Mouse (Mus musculus) cerebellum, adult 9-10 months (tissue): ENCODE measurements at regions not wholly inside any gene's neighbourhood (a gene's known extent, or its start where the extent isn't known, plus 50 kb on each side); places are given as distances from the start of the nearest gene placed in this dataset.
"Not testable (repeated sequence)": the region's sequence is repeated elsewhere in the genome, so short reads cannot be mapped to it uniquely, and the experiment has no call there.

Source experiments
- DNase-seq: peaks from one replicate; pipeline ENCODE4 v3.0.0; 2022

- not testable (repeated sequence) for DNase-seq
Measured at GRCm38 (mm10) chr14:19080001-19080400, 185.9 kb upstream of the Ube2e2 start.

GRCm38 (mm10) chr14:19041984-19042760 is 148.1 kb upstream of the Ube2e2 start:
- peak; percentile 28 for DNase-seq

DNA sequence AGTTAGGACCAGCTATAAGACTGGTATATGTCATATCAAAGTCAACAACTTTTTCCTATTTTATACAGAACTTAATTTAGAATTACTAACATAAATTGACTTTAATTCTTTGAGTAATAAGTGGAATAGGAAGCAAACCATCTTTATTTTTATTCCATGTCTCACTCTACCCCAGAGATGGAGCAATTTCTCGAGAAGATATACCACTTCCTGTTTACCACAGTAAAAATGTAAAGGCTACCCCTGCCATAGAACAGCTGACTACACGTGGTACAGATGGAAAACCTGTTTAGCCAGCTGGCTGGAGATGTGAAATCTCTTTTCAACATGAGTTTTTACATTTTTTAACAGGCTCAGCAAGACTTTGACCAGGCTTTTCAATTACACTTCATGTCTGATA is 126.0 kb upstream of the Ube2e2 start:
- no peak for DNase-seq

- DNase-seq = no peak
Measured at GRCm38 (mm10) chr14:19015406-19015805, 121.3 kb upstream of the Ube2e2 start.

DNA sequence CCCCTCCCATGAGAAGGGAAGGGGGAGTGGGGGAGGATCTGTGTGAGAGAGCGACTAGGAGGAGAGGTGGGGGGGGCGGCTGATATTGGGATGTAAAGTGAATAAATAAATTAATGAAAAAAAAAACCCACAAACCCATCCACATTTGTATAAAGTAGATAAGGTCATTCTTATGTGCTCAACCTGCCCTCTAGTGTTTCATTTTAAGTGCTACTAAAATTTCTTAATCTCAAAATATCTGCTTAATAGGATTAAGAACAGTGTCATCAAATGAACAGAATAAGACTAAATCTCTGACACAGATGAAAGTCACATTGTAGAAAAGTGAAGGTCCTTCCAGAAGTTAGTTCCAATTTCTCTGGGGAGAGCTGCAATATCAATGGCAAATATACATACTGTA is 119.5 kb upstream of the Ube2e2 start:
- DNase-seq = peak; percentile 5

DNA sequence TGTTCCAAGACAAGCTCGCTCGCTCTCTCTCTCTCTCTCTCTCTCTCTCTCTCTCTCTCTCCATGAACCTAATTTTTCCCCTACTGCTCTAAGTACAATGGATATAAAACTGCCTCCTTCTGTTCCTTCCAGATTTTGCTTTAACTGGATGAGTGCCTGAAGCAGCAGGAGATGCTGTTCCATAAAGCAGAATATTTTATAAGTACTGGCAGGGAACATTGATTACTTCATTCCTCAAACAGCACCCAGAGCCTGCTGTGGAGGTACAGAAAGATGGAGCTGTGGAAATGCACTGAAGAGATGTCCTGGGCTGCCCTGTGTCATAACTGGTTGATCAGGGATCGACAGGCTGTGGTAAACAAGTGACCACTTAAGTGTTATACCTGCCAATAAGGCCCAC is 89.8 kb upstream of the Ube2e2 start:
- DNase-seq = no peak

DNA sequence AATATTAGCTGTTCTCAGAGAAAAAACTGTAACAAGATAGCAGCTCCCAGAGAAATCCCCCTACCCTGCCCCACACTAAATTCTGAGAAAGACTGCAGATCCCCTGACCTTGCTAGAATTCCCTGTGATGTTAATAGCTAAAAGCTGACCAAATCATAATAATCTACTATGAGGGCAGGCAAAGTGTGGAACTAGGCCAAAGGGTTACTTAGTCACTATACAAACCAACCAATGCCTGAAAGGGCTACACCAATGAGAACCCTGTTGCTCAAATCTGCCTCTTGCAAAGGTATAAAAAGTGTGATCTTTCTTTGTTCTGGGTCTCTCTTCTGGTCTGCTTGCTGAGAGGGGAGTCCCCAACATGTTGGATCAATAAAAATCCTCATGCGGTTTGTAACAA is 69.8 kb upstream of the Ube2e2 start:
- no peak for DNase-seq

GRCm38 (mm10) chr14:18963287-18963686 is 69.2 kb upstream of the Ube2e2 start:
- no peak for DNase-seq
